Comparison of ENCODE assay signal across 39 mouse cellular contexts in genomic region chr5:41752721-41753120, GRCm38 (mm10). TPM values are rescaled to one million over a fixed set of nuclear protein-coding genes. Genes with fewer than 3 reads are reported as not detected.
"Had no signal": no experiment of that assay in that cellular context is flagged by ENCODE, and none has a peak within 500 bp of the region (broad histone marks: within the 10 kb centered on the region; RNA-seq: fewer than 3 reads in every experiment).

No protein-coding gene starts in this region.

- ATAC-seq: hindbrain, postnatal 0 days; intestine, embryonic 16.5 days; liver, embryonic 12.5 days had no signal

- H3K36me3 ChIP-seq: heart, embryonic 13.5 days; heart, embryonic 15.5 days; hindbrain, embryonic 13.5 days; hindbrain, embryonic 15.5 days; kidney, embryonic 15.5 days; limb, embryonic 13.5 days; limb, embryonic 15.5 days; liver, embryonic 12.5 days had no signal

- H3K27ac ChIP-seq: heart, embryonic 13.5 days; heart, embryonic 15.5 days; hindbrain, embryonic 13.5 days; hindbrain, embryonic 15.5 days; hindbrain, postnatal 0 days; kidney, embryonic 15.5 days; kidney, postnatal 0 days; limb, embryonic 13.5 days; limb, embryonic 15.5 days; liver, embryonic 12.5 days; liver, embryonic 14.5 days had no signal

- H3K4me1 ChIP-seq: hindbrain, embryonic 13.5 days; liver, embryonic 12.5 days had no signal

- H3K9ac ChIP-seq: heart, embryonic 13.5 days; heart, embryonic 15.5 days; hindbrain, embryonic 13.5 days; hindbrain, embryonic 15.5 days; kidney, embryonic 15.5 days; limb, embryonic 13.5 days; limb, embryonic 15.5 days; liver, embryonic 12.5 days; liver, embryonic 14.5 days had no signal

- H3K4me2 ChIP-seq: heart, embryonic 11.5 days; heart, embryonic 13.5 days; heart, embryonic 15.5 days; hindbrain, embryonic 13.5 days; hindbrain, embryonic 15.5 days; kidney, embryonic 15.5 days; limb, embryonic 13.5 days; limb, embryonic 15.5 days; liver, embryonic 12.5 days had no signal

- H3K4me3 ChIP-seq: heart, embryonic 13.5 days; heart, embryonic 15.5 days; hindbrain, embryonic 13.5 days; hindbrain, embryonic 15.5 days; kidney, embryonic 15.5 days; limb, embryonic 13.5 days; limb, embryonic 15.5 days; liver, embryonic 12.5 days had no signal

- DNase-seq: gastrocnemius, postnatal 14 days; gastrocnemius, postnatal 36 days; heart, adult 18-20 months; heart, postnatal 14 days; heart, postnatal 36 days; kidney, adult 11 months; kidney, adult 2 months; kidney, adult 9 months; kidney, postnatal 14 days; kidney, postnatal 36 days; layer of hippocampus, adult 9-11 months; layer of hippocampus, postnatal 36 days; left cerebral cortex, postnatal 4 days had no signal

- H3K9me3 ChIP-seq: heart, embryonic 13.5 days; heart, embryonic 15.5 days; hindbrain, embryonic 13.5 days; hindbrain, embryonic 15.5 days; kidney, embryonic 15.5 days; limb, embryonic 13.5 days; limb, embryonic 15.5 days; liver, embryonic 12.5 days had no signal

RNA-seq across cellular contexts. Expression of gene Nkx3-2, which starts 11.6 kb away (rescaled TPM):
- total RNA-seq: gastrocnemius, adult 18-20 months; gastrocnemius, adult 8-10 months; gastrocnemius, postnatal 14 days; gastrocnemius, postnatal 36 days; heart, adult 18-20 months; heart, postnatal 14 days; heart, postnatal 36 days; hematopoietic stem cell, adult 5-6 weeks; hindbrain, postnatal 0 days; layer of hippocampus, adult 18-20 months; layer of hippocampus, adult 8-10 months; layer of hippocampus, postnatal 14 days; layer of hippocampus, postnatal 36 days; left cerebral cortex, adult 18-20 months; left cerebral cortex, adult 8-10 months; left cerebral cortex, postnatal 10 days; left cerebral cortex, postnatal 25 days; left cerebral cortex, postnatal 4 days; liver, adult 2 months had no signal
- polyA plus RNA-seq: gonadal fat pad, adult 2 months; heart, embryonic 11.5 days; heart, embryonic 15.5 days; heart, postnatal 0 days; hindbrain, embryonic 13.5 days; hindbrain, embryonic 15.5 days; hindbrain, postnatal 0 days; kidney, adult 2 months; kidney, embryonic 15.5 days; kidney, postnatal 0 days; liver, adult 2 months had no signal
